Mouse (Mus musculus) cerebellum, postnatal 4 days (tissue): ENCODE data around the gene Spata2l.
"Not testable (repeated sequence)": the region's sequence is repeated elsewhere in the genome, so short reads cannot be mapped to it uniquely, and the experiment has no call there.

ENCODE experiments used
- DNase-seq, 2 experiments: peaks; one replicate each; pipeline ENCODE4 v3.0.0; 2022; ENCODE audit warnings: low spot score in 2 of 2, mixed read lengths in 1 of 2

The Spata2l gene

GRCm38 (mm10) chr8:123202288-123202687 lies 33.7 kb downstream of the Spata2l start:
- peak; percentile 68 to 84 for DNase-seq

DNA sequence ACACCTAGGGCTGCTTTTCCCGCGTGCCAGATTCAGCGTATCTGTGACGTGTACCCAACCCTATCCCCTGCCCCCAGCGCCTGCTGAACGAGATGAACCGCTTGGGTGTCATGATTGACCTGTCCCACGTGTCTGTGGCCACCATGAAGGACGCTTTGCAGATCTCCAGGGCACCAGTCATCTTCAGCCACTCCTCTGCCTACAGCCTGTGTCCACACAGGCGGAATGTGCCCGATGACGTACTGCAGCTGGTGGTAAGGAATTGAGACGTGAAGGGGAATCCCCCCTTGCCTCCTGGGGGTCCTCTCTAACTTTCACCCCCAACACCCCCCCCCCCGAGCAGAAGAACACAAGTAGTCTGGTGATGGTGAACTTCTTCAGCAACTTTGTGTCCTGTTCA lies 36.2 kb downstream of the Spata2l start:
- DNase-seq, result no peak

DNA sequence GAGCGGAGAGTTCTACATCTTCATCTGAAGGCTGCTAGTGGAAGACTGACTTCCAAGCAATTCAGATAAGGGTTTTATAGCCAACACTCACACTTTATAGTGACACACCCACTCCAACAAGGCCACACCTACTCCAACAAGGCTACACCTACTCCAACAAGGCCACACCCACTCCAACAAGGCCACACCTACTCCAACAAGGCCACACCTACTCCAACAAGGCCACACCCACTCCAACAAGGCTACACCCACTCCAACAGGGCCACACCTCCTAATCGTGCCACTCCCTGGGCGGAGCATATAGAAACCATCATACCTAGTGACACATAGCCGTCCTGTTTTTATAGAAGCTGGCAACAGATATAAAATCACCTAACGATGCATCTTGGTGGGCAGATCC lies 39.0 kb downstream of the Spata2l start:
- not testable (repeated sequence) for DNase-seq

DNA sequence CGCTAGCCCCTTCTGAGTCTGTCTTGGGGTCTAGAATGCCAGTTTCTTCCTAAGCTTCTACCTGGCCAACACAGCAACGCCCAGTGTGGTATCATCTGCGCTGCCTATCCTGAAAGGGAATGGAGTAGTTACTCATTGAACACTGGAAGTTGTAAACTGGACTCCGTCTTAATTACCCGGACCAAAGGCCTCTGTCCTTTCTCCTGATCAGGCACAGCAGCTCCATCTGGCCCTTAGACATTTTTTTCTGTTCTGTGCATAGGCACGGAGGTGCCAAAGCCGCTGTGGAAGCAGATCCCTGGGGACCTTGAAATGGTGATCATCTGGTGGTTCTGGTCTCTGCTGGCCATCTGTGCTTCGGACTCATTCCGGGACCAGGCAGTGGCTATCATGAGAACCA lies 42.3 kb downstream of the Spata2l start:
- DNase-seq, result no peak

DNA sequence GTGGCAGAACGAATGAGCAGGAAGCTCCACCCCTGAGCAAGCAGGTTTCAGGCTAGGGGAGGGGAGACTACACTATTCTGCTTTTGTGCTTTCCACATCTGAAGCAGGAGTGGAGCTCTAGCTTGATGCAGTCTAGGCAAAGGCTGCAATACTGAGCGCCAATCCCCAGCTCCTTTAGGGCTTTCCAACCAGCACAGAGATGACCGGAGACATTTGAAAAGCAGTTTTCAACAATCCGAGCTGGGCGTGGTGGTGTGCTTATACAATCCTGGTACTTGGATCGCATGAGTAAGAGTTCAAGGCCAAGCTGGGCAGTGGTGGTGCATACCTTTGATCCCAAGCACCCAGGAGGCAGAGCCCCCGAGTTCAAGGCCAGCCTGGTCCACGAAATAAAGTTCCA lies 44.1 kb downstream of the Spata2l start:
- no peak for DNase-seq

- DNase-seq, result peak; percentile 56 to 71
Observed at GRCm38 (mm10) chr8:123190678-123191077, 45.4 kb downstream of the Spata2l start.

- DNase-seq, result no peak
Observed at GRCm38 (mm10) chr8:123188841-123189240, 47.2 kb downstream of the Spata2l start.

- DNase-seq, result no peak
Observed at GRCm38 (mm10) chr8:123188006-123188405, 48.0 kb downstream of the Spata2l start.

DNA sequence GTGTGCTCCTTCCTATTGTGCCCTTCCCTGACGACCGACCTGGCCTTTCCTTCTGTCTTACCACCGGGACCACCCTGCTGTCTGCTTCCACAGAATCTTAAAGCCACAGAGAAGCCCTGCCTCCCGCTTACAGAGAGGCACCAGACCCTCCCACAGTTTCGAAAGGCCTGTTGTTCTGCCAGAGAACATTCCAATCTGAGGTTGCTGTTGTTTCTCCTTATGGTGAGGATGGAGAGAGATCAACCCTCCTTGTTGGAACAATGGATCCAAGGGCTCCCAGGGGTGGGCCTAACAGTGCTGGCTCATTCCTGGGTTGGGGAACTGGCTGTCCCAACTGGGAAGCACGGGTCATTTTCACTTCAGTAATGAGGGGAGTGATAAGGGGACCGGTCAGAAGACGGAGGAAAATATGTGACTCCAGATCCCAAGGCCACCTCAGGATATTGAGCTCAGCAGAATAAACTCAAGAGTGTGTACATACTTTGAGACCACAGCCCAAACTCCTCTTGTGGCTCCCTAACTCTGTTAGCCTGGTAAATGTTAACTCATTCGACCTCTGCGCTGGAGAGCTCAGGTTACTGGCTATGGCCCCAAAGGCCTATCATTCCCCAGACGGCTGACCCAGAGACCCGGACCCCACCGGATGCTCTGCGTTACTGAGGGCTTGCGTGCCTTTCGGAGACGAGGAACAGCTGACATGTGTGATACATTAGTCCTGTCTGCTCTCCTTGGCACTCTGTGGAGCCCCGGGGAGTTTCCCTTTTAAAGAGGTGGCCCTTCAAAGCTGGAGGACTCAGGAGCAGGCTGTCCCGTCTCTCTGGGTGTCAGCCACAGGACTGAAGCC lies 50.2 kb downstream of the Spata2l start, which contains the start of gene Dpep1:
Gene Dpep1 (plus strand): TSS at position 677 of the 844 bp plus-strand sequence.
- no peak for DNase-seq

DNA sequence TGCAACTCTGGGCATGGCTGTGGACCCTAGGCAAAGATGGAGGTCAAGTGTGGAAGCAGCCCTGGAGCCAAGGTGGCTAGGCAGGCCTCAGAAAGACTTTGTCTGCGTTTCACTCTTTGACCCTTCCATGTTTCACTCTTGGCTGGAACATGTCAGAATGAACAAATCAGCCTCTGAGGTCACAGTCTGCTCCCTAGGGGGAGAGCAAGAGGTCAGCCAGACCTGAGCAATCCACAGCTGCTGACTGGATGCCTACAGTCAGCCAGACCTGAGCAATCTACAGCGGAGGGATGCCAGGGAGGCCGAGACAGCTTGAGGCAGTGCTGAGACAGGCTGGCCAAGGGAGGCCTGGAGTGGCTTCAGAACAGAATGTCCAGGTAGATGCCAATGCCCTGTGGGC lies 54.6 kb downstream of the Spata2l start:
- no peak for DNase-seq
